Mouse (Mus musculus) retina, postnatal 1 day (tissue): ENCODE data around the gene Tpk1.
"Not testable (repeated sequence)": the region's sequence is repeated elsewhere in the genome, so short reads cannot be mapped to it uniquely, and the experiment has no call there.

Source experiments
- DNase-seq: peaks from one replicate; pipeline ENCODE4 v3.0.0-alpha.2; 2012

Gene Tpk1

DNA sequence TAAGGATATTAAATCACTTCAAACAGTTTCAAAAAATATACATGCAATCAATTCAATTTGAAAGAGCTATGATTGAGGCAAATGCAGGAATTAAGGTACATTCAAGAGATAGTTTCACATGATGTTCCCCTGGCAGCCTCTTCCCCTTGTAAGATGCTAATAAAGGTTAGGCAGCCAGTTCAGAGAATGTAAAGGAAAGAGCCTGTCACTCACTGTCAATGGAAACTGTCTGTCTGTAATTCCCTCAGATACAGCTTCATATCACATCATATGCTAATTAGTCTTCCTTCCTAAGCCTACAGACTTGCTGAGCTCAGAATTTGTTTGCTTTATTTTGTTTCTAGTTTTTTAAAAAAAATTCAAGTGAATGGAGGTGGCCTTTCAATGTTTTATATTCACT, 147.7 kb downstream of the Tpk1 start:
- DNase-seq, result no peak

DNA sequence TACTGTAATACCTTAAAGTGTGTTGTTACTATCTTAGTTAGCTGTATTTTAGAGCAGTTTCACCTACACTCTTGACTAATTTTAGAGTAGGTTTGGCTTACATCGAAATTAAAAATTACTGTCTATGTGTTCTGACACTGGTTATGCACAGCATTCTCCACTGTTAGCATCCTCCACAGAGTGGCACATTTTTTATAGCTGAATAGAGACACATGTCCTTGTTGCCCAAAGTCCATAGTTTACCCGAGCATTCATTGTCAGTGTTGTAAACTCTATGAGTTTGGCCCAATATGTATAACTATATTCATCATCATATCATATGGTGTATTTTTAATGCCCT, 148.8 kb downstream of the Tpk1 start:
- DNase-seq, result no peak

DNA sequence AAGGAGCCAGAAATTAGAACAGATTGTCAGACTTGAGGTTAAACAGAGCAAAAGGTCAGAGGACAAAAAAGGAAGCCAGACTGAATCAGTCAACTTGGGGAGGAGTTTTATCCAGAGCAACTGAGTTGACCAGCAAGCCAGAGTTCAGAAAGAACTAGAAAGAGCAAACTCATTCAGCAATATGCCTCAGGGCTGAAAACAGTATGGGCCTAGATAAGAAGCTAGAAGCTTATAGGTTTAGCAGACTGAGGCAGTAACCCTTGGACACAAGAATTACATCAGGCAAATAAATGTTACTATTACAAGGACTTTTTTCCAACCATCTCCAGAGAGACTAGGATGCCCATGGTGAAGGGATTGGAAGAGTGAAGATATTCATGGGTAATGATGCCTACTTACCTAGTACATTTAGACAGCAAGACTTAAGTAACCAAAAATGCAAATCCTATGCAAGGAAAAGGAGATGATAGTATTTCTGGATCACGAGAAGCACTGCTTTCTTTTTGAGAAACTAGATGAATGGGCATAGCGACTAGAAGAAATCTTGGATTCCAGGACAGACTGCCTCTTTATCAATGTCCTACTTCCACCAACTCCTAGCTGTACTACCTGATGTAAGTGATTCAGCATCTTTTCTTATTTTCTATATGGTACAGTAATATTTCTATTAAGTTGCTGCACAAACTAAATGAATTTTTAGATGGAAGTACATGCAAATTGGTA, 149.3 kb downstream of the Tpk1 start:
- DNase-seq, result no peak

DNA sequence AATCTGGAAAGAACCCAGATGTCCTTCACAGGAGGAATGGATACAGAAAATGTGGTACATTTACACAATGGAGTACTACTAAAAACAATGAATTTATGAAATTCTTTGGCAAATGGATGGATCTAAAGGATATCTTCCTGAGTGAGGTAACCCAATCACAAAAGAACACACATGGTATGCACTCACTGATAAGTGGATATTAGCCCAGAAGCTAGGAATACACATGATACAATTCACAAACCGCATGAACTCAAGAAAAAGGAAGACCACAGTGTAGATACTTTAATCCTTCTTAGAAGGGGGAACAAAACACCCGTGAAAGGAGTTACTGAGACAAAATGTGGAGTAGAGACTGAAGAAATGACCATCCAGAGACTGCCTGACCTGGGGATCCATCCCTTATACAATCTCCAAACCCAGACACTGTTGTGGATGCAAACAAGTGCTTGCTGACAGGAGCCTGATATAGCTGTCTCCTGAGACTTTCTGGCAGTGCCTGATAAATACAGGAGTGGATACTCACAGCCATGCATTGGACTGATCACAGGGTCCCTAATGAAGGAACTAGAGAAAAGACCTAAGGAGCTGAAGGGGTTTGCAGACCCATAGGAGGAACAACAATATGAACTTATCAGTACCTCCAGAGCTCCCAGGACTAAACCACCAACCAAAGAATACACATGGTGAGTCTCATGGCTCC, 159.2 kb downstream of the Tpk1 start:
- not testable (repeated sequence) for DNase-seq

DNA sequence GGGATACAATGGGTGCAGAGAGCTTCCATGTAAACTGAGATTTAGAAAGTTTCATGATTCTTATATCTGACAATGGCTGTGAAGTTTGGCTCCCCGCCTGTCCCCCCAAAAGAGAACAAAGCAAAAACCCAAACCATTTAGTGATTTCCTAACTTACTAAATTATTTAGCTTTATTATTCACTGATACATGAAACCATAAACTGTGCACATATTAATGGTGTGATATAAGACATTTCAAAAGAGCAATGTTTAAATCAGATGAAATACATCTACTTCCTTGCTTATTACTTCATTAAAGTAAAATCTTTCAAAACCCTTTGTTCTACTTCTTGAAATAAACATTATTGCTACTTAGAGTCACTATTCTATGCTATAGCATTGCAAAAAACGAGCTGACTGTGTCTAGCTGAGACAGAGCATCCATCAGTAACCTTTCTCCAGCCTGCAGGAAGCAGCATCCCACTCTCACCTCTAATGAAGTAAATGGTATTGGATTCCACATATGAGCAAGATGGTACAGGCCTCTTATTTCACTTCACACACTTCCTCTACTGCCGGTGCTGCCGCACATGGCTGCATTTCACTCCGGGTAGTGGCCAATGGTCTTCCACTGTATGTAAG, 161.4 kb downstream of the Tpk1 start:
- no peak for DNase-seq

DNA sequence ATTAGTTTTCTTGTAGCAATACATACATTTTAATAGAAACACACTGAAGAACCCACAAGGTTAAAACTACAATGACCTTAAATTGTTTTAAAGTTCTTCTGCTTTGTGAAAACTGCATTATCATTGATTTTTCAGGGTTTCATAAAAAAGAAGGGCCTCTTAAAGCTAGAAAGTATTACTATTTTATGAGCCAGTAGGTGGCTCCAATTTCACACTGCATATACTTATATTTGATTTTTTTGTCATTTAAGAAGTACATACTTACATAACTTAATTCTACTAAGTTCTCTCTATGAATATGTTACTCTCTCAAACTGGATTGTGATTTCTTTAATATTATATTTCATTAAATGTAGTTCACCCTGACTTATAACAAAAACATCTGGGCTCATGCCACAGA, 173.7 kb downstream of the Tpk1 start:
- no peak for DNase-seq

DNA sequence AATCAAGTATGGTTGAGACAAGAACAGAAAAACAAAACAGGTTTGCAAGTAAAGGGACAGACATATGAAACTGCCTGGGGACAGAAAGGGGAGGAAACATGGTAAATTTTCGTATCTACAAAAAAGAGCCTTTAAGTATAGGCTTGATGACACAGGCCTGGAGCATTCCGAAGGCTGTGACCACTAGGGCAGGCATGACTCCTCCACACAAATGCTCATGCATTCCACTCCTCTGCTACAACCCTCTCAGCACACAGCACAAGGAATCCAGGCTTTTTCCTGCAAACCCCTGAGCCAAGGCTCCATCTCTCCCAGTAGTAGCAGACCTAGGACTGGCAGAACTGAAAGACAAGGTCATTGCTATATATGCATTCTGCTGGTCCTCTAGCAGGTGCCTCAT, 179.4 kb downstream of the Tpk1 start:
- no peak for DNase-seq

DNA sequence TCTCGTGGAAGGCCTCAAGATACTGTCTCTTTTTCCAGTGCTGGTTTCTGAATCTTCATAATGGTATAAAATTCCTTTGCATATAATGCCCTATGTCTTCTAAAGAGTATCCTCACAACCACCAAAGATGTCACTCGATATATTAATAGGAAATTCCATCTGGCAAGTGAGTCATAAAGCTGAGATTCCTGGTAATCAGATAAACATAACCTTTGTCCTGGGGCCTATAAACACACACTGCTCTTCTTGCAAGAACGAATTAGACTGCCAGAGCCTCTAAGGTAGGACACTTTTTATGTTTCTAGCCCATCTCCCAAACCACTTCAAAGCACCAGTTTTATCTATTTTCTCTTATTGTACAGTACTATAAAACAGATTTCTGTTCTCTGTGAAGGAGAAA, 185.4 kb downstream of the Tpk1 start:
- no peak for DNase-seq

DNA sequence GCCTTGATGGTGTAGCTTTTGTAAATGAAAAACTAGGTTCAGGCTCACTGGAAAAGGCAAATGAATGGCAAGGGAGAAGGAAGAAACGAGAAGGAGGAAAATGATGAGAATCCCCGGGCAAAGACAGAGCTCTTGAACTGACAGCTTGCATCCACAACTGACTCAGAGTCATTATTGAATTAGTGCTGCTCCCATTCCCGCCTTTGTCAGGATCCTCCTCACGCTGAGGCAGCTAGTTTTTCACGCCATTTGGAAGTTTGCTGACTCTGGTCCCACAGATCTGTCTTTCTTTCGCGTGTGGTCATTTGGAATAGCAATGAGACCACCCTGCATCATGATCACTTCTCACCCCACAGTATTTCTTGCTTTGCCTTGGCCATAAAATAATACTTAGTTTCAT, 187.3 kb downstream of the Tpk1 start:
- peak; percentile 91 for DNase-seq

DNA sequence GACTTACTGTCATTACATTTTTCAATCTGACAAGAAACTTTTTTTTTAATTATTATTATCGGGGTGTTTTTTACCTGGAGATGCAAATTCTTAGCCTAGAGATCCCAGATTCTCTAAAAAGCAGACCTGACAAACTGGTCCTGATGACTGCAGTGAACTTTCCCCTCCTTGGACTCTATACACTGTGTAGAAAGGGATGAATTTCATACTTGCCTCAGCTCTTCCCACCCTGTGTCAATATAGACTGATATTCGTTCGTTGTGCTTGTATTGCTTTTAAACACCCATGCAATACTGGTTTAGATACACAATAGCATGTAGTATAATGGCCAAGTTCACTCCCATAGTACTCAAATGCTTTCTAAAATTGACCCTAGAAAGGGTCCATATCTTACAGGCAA, 189.7 kb downstream of the Tpk1 start:
- no peak for DNase-seq

DNA sequence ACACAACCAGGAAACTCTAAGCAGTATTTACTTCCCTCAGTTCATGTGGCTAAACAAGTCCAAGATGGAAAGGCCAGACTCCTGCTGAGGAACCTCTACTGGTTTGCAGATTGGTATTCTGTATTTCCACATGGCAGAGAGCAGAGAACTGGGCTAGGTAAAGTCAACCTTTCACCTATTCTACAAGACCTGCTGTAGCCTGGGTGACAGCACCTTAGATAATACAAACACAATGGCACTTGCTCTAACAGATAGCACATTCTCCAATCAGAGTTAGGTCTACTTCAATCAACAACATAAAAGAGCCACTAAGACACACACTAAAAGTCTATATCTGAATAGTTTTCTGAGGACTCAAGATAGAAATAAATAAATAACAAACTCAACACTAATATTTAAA, 190.2 kb downstream of the Tpk1 start:
- no peak for DNase-seq

DNA sequence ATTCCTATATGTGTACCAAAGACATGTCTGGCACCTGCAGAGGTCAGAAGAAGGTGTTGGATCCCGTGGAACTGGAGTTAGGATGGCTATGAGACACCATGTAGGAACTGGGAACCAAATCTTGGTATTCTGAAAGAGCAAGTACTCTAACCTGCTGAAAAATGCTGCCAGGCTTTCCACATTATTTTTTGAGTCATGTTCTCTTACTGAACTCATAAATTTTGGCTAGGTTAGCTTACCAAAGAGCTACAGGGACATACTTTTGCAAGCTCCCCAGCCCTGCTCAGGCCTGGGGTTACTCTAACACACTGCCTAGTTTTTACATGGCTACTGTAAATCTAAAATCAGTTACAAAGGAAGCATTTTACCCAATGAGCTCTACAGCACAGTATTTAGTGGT, 194.5 kb downstream of the Tpk1 start:
- DNase-seq, result no peak

DNA sequence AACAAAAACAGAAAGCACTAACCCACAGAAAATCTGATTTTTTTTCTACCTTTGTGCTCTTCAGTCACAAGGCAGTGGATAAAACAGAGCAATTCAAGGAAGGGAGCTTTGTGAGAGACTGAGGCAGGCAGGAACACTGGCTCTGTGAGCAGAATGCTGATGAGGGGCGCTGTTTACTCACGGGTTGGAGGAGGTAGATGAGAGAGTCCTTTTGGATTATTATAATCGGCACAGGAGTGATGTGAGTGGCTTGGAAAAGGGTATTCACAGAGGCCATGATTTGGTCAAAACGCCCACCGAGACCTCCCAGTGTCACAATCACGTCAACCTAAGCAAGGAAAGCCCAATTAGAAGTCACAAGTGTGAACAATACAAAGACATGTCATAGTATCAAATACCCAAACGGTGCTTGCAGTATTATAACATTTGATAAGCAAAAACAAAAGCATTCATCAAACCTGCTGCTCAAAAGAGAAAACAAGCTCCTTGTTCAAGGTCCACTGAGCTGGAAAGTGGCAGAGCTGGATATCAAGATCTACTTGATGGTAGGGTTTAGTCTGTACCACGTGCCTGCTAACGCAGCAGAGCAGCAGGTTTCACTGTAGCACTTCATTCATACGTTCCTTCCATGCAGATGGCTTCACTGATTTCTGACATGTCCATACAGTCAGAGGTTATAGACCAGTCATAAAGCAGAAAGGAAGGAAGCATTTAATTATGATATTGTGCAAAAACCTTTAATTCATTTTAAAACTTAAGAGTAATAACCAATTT, 197.1 kb downstream of the Tpk1 start:
- peak; percentile 38 for DNase-seq

DNA sequence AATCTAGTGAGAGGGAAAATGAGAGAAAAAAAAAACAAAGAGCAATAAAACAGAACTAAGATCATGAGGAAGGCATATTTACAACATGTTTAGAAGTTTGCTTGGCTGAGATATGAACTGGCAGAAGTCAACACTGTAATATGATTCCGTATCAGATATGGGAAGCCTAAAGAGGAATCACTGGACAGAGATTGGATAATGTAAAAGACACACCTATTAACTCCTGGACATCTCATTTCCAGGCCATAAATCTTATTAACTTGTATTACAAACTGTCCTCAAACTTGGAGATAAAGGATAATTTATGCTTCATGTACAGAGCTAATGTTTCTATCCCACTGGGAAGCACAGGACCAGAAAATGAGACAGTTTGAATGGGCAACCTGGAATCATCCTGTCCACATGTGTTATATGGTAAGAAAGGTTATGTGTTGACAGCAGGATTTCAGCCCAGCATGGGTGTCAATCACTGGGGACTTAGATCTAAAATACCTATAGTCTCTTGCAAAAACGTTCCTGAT, 203.2 kb downstream of the Tpk1 start:
- DNase-seq, result no peak

DNA sequence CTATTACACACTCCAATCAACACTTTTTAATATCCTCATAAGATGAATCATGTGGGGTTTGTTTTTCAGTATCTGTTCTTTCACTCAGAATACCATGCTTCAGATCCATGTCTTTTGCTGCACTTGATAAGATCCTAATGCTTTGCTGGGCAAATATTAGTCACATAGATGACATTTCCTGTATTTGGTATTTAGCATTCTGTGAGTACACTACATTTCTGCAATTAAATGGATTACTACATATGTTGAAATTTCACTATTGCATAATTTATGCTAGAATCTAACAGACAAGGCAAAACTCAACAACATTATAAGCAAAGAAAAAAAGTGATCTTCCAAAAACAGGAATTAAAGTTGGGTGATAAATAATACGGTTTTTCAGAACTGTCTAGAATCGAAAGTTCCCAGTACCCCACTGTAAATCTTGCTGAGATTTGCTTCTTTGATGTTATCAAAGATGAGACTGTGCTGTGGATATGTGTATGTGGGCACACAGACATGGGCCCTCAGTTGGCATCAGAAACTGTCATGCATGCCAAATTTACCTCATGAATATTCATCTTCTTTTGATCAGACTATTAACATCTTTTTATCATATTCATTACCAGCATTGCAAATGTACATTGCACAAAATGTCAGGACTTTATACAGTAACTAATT, 203.8 kb downstream of the Tpk1 start:
- DNase-seq, result no peak

DNA sequence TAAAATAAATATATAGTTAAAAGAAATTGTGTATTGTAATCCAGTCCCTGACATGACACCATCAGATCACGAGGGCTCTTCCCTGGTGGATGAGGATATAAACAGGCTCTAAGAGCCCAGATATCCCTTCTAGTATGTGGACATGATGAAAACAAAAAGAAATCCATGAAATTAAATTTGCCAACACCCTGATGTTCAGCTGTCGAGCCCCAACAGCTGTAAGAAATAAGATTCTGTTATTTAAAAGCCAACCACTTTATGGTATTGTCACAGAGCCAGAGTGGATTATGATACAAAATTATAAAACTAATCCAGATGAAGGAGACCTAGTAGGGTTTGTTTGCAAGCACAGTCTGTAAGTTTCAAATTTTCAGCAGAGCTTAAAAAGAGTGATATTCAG, 207.0 kb downstream of the Tpk1 start:
- DNase-seq, result no peak

DNA sequence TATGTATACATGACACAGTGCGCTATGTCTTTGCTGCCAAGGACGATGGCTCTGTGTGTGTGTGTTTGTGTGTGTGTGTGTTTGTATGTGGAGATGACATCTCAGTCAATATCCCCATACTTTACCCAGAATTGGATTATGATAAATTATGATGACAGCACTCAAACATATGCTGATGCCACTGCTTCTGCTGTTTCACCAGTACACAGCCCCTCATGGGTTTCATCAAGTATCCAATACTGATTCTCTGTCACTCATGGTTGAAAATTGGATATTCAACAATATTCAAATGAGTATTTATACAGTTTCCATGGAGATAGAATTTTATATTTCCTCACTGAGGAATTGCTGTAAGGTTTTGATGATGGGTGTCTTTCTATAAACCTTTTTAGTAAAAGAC, 208.1 kb downstream of the Tpk1 start:
- no peak for DNase-seq

DNA sequence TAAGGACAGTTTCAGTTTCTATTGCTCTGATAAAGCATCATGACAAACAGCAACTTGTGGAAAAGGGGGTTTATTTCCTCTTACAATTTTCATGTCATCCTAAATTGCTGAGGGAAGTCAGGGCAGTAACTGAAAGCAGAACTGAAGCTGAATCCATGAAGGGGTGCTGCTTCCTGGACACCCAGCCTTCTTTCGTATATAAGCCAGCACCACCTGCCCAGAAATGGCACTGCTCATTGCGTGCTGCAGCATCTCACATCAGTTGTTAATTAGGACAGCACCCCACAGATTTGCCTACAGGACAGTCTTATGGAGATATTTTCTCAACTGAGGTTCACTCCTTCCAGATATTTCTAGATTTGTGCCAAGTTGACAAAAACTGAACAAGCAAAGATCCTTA, 216.6 kb downstream of the Tpk1 start:
- DNase-seq, result peak; percentile 12

DNA sequence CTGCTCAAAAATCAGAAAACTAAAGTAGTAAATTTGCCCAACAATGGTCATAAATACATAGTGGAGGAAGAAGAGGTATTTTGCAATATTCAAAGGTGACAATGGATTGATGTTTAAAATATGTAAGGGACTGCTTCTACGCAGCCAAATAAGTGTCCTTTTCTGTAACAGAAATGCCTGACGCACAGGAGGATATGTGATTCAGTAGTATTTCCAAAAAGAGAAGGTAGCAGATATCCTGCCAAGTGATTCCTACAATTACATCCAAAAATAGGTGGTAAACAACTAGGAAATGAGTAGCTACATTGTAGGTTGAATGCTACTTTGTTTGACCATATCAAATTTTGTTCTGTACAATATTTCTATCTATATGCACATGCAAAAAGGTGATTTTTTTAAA, 220.2 kb downstream of the Tpk1 start:
- DNase-seq, result no peak

DNA sequence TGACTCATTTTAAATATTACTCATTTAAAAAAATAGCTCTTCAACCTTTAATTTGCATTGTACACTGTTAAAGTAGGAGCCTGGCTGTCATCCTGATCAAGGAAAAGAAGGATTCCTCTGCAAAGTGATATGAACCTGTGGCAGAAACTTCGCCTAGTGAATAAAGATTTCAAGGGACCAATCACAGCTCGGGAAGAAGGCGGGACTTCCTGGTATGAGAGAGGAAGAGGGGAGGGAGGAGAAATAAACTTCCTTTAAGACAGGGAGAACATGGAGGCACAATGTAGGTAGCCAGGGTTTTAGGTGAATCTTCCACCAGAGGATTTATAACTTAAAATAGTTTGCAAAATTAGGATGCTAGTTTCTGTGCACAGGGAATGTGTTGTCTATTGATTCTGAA, 223.9 kb downstream of the Tpk1 start:
- DNase-seq, result no peak

DNA sequence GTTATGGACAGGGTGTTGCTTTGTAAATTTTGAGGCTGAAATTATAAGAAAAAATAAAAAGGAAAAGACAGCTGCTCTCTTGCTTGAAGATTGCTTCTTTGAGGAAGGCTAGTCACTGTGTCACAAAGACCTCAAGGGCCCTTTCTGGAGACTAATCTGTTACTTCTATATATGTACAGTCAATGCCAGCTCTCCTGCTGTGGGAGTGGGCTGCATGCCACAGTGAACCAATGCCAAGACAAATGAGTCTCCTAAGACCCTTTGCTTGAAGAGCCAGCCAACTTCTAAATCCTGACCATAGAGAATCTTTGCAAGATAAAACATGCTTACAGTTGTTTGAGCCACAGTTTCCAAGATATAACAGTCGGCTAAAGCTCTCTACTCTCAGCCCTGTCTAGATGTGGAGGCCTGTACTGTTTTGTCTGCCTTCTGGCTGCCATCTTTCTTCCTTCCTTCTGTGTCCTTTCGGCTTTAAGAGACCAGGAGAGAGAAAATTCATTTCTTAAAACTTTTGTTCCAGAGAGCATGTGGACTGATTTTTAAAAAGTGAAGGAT, 230.0 kb downstream of the Tpk1 start:
- DNase-seq, result no peak

DNA sequence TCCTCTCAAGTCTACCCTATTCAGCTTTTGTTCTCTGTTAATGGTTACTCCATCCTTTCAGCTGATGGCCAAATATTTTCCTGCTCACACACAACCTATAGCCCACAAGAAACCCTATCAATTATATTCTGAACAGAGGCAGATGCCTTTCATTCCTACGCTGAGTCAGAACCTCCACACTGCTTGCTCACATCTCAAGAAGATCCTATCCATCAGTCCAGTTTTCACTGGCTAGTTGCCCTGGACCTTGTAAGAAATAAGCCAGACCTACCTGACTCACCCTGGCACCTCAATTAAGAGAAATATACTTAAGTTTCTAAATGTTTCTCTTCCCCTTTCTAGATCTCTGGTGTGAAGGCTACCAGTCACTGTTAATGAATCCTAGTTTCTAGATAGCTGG, 231.7 kb downstream of the Tpk1 start:
- no peak for DNase-seq

DNA sequence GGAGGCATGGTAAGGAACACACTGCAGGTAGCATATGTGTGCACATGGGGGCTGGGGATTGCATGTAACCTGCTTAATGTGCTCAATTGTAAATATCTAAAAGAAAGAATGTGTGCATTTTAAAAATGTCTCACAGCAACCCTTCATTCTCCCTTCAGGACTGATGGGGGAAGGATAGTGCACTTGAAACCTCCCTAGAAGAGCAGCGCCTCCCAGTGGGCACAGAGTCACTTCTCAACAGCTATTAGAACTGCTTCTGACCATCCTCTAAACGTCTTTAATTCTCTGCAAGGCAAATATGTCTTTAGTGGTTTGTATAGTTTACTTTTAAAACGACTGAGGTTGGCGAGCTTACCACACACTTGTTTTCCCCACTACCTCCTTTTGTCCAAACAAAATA, 241.1 kb downstream of the Tpk1 start:
- DNase-seq, result no peak
